Mouse (Mus musculus) limb, embryonic 15.5 days (tissue): ENCODE results near the gene Irgc1. TPM values are rescaled to one million over a fixed set of nuclear protein-coding genes. Genes with fewer than 3 reads are reported as not detected.
A peak's percentile ranks its signal among the peaks of the same experiment; 100 is the strongest.

Experiments
- ATAC-seq: fragments of 200-750 bp; cut with Nextera tagmentation; 2 replicates; pipeline ENCODE4 v1.8.0; 2017; ENCODE audit warnings: low read depth, moderate TSS enrichment; ENCODE audit not compliant: insufficient number of reproducible peaks, low FRiP score, low TSS enrichment
- H3K27ac ChIP-seq: fragments of 300-500 bp; sonication (generic); 2 replicates; pipeline ENCODE4 v1.5.1; 2015; ENCODE audit warnings: moderate library complexity, mild to moderate bottlenecking, inconsistent platforms
- H3K27me3 ChIP-seq: fragments of 300-500 bp; sonication (generic); 2 replicates; pipeline ENCODE4 v1.6.1; 2015; ENCODE audit warnings: inconsistent platforms
- H3K36me3 ChIP-seq: fragments of 300-500 bp; sonication (generic); 2 replicates; pipeline ENCODE4 v1.6.1; 2015; ENCODE audit warnings: inconsistent platforms
- H3K4me1 ChIP-seq: fragments of 300-500 bp; sonication (generic); 2 replicates; pipeline ENCODE4 v1.6.1; 2015; ENCODE audit warnings: inconsistent platforms
- H3K4me2 ChIP-seq: fragments of 300-500 bp; sonication (generic); 2 replicates; pipeline ENCODE4 v1.6.1; 2015; ENCODE audit warnings: mild to moderate bottlenecking, inconsistent platforms
- H3K4me3 ChIP-seq: fragments of 300-500 bp; sonication (generic); 2 replicates; pipeline ENCODE4 v1.5.1; 2015; ENCODE audit warnings: mild to moderate bottlenecking, inconsistent platforms
- H3K9ac ChIP-seq: fragments of 300-500 bp; sonication (generic); 2 replicates; pipeline ENCODE4 v1.6.1; 2015; ENCODE audit warnings: inconsistent platforms
- H3K9me3 ChIP-seq: fragments of 300-500 bp; sonication (generic); 2 replicates; pipeline ENCODE4 v1.6.1; 2016; ENCODE audit warnings: inconsistent platforms
- WGBS: fragments of 180-500 bp; shearing (Covaris S2); methylation state at CpG from one replicate; pipeline ENCODE4 v1.1.7; 2015; 5-methylcytosine and 5-hydroxymethylcytosine counted together
- polyA plus RNA-seq: library from polyadenylated mRNA; unstranded; fragments of >200 nt; fragmentation: Nextera tagmentation; extraction: Ambion mirVana; gene quantifications from 2 replicates; pipeline ENCODE4 v1.2.1, GENCODE M21; 2015

The Irgc1 gene
- polyA plus RNA-seq, 1 experiment from 2014 or later: 0.17 TPM

- WGBS: 56% methylated on average over 14 of the region's 14 CpGs
- Histone ChIP-seq H3K4me2 (no peak overlapping the region), H3K27me3 (no peaks in the 10 kb centered on the region), H3K9me3 (no peaks in the 10 kb centered on the region), H3K36me3 (no peaks in the 10 kb centered on the region), H3K4me1 (0 out of 2 replicates have a peak, but pooled peaks cover 2% of the 10 kb centered on the region), H3K9ac (no peak overlapping the region), H3K4me3 (no peak overlapping the region), H3K27ac (no peak overlapping the region)
- ATAC-seq: no peak
Observed at GRCm38 (mm10) chr7:24448782-24449517, 3.1 kb downstream of the Irgc1 start.

- H3K4me2 ChIP-seq: no peak overlapping the region
- H3K4me3 ChIP-seq: no peak overlapping the region
- WGBS: 66% methylated on average over 7 of the region's 7 CpGs
- H3K36me3 ChIP-seq: no peaks in the 10 kb centered on the region
- no peak for ATAC-seq
- no peak overlapping the region for H3K9ac ChIP-seq
- H3K27ac ChIP-seq: no peak overlapping the region
- H3K4me1 ChIP-seq: 0 out of 2 replicates have a peak, but pooled peaks cover 2% of the 10 kb centered on the region
- H3K9me3 ChIP-seq: no peaks in the 10 kb centered on the region
- no peaks in the 10 kb centered on the region for H3K27me3 ChIP-seq
Observed at GRCm38 (mm10) chr7:24446697-24447340, 5.3 kb downstream of the Irgc1 start.

DNA sequence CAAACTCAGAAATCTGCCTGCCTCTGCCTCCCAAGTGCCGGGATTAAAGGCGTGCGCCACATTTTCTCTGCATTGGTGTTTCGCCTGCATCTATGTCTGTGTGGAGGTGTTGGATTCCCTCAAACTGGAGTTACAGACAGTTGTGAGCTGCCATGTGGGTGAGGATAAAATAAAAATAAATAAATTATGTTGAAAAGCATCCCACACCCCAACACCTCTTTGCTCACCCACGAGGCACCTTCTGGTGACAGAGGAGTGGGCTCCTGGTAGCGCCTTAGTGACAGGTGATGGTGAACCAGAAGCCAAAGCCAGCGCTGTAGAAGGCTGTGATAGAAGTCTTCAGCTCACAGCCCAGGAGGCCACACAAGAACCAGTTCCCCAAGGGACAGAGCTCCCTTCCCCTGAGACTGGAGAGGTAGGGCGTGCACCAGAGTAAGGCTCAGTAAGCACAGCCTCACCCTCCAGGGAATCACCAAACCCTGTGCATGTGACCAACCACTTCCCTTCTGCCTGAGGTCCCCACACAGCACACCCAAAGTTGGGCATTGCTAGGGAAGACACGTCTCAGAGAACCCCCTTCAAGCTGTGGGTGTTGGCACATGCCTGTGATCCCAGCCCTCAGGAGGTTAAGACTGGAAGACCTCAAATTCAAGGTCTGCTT is 6.7 kb downstream of the Irgc1 start:
- ATAC-seq: no peak
- Histone ChIP-seq H3K9ac (no peak overlapping the region), H3K4me1 (0 out of 2 replicates have a peak, but pooled peaks cover 2% of the 10 kb centered on the region), H3K9me3 (no peaks in the 10 kb centered on the region), H3K4me2 (no peak overlapping the region), H3K27me3 (no peaks in the 10 kb centered on the region), H3K36me3 (no peaks in the 10 kb centered on the region), H3K4me3 (no peak overlapping the region), H3K27ac (no peak overlapping the region)
- WGBS: 88% methylated on average over 9 of the region's 9 CpGs

DNA sequence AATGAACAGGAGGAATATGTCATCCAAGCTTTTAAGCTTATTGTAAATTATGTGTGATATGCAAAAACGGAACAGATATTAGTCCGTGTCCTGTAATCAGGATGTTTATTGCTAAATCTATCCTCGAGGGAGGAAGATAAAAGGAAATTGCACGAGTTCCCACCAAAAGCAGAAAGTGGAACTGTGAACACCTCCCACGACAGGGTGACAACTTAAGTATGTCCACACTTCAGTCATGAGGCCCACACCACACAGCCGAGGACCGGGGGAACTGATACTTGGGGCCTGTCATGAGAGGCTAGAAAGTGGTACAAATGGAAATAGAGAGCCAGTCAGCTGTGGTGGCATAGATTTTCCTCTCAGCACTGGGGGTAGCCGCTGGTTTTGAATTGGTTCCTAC is 9.8 kb downstream of the Irgc1 start:
- Histone ChIP-seq H3K27ac (no peak overlapping the region), H3K9me3 (no peaks in the 10 kb centered on the region), H3K4me2 (no peak overlapping the region), H3K4me3 (no peak overlapping the region), H3K9ac (no peak overlapping the region), H3K36me3 (no peaks in the 10 kb centered on the region), H3K4me1 (0 out of 2 replicates have a peak, but pooled peaks cover 3% of the 10 kb centered on the region), H3K27me3 (no peaks in the 10 kb centered on the region)
- no peak for ATAC-seq
- WGBS: 65% methylated on average over 8 of the region's 8 CpGs

DNA sequence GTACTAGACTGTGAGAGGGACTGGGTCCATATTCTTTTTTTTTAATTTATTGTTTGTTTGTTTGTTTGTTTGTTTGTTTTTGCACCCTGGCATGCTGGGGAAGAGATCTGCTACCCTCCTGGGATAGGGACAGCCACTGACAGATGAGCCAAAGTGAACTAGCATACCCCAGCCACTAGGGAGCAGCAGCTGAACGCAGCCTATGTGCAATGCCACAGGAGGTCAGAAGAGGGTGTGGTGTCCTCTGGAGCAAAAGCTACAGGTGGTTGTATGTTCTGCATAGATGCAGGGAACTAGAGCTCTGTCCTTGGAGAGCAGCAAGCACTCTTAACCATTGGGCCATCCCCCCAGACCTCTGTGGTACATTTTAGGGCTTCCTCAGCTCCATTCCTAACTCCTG is 10.3 kb downstream of the Irgc1 start:
- H3K4me3 ChIP-seq: no peak overlapping the region
- H3K27ac ChIP-seq: no peak overlapping the region
- H3K36me3 ChIP-seq: no peaks in the 10 kb centered on the region
- 0 out of 2 replicates have a peak, but pooled peaks cover 3% of the 10 kb centered on the region for H3K4me1 ChIP-seq
- H3K9me3 ChIP-seq: no peaks in the 10 kb centered on the region
- 6% methylated on average over 1 of the region's 1 CpGs for WGBS
- H3K4me2 ChIP-seq: no peak overlapping the region
- H3K27me3 ChIP-seq: no peaks in the 10 kb centered on the region
- no peak overlapping the region for H3K9ac ChIP-seq
- no peak for ATAC-seq

GRCm38 (mm10) chr7:24439891-24440290 is 12.2 kb downstream of the Irgc1 start:
- no peak overlapping the region for H3K4me3 ChIP-seq
- no peaks in the 10 kb centered on the region for H3K9me3 ChIP-seq
- 0 out of 2 replicates have a peak, but pooled peaks cover 2% of the 10 kb centered on the region for H3K4me1 ChIP-seq
- no peak overlapping the region for H3K4me2 ChIP-seq
- no peaks in the 10 kb centered on the region for H3K36me3 ChIP-seq
- ATAC-seq: no peak
- no peaks in the 10 kb centered on the region for H3K27me3 ChIP-seq
- H3K9ac ChIP-seq: no peak overlapping the region
- no peak overlapping the region for H3K27ac ChIP-seq
- WGBS: 77% methylated on average over 7 of the region's 7 CpGs

DNA sequence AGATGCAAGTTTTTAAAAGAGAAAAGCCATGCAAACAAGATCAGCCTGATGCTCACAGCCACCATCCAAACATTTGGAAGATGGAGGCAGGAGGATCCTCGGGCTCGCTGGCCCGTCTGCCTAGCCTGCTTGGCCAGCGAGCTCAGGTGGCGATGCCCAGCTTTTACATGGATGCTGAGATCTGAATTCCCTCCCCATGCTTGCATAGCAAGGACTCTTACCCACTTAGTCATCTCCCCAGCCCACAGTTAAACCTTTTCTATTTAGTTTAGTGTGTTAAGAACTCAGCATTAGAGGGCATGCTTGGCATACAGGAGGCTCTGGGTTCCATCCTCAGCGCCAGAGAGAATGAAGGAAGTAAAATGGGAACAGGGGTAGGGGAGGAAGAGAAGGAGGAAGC is 12.9 kb downstream of the Irgc1 start:
- 76% methylated on average over 6 of the region's 6 CpGs for WGBS
- ATAC-seq: no peak

DNA sequence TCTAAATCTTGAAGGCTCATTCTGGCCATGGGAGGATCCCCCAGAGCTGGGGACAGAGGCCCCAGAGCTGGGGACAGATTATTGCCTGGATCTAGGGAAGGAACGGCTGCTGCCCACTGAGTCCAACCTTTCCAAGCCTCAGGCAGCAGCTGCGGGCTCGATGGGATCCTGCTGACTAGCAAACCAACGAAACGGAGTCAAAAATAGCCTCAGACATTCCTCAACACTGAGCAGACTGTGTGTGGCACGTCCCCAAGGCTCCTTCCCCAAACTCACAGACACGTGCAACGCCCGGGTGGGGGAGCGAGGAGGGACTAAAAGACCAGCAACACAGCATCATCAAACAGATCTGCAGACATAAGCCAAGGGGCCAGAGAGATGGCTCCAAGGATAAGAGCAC is 14.1 kb downstream of the Irgc1 start:
- Histone ChIP-seq H3K4me1 (0 out of 2 replicates have a peak, but pooled peaks cover 2% of the 10 kb centered on the region), H3K27ac (no peak overlapping the region), H3K4me3 (no peak overlapping the region), H3K27me3 (peaks cover 11% of the 10 kb centered on the region), H3K36me3 (no peaks in the 10 kb centered on the region), H3K9ac (no peak overlapping the region), H3K4me2 (no peak overlapping the region), H3K9me3 (no peaks in the 10 kb centered on the region; the same call in 1 of the 2 replicates)
- peak; percentile 32; the same call in 1 of the 2 replicates for ATAC-seq
- WGBS: 56% methylated on average over 10 of the region's 10 CpGs

More for the DNA sequence above, 12.9 kb downstream of the Irgc1 start:
- no peak overlapping the region for H3K9ac ChIP-seq
- H3K36me3 ChIP-seq: no peaks in the 10 kb centered on the region
- H3K4me3 ChIP-seq: no peak overlapping the region
- H3K4me2 ChIP-seq: no peak overlapping the region
- H3K27me3 ChIP-seq: 0 out of 2 replicates have a peak, but pooled peaks cover under 1% of the 10 kb centered on the region
- H3K27ac ChIP-seq: no peak overlapping the region
- H3K4me1 ChIP-seq: 0 out of 2 replicates have a peak, but pooled peaks cover 2% of the 10 kb centered on the region
- H3K9me3 ChIP-seq: no peaks in the 10 kb centered on the region

DNA sequence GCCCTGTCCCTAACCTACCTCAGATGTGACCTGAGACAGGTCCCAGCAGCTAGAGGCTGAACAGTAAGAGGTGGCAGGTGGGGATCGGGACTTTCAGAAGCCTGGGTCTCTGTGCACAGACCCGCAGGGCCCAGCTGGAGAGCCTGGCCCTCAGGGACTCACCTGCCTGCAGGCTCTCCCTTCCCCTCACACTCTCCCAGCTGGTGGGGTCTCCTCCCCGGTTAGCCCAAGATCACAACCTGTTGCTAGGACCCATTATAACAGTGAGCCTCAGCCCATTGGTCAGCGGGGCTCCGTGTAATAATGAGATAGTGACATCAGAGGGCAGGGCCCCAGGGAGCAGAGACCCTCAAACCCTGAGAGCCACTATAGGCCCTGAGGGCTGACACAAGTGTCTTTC is 16.8 kb downstream of the Irgc1 start:
- Histone ChIP-seq H3K4me2 (no peak overlapping the region), H3K27me3 (peaks cover 22% of the 10 kb centered on the region), H3K9me3 (no peaks in the 10 kb centered on the region; the same call in 1 of the 2 replicates), H3K9ac (no peak overlapping the region), H3K4me1 (0 out of 2 replicates have a peak, but pooled peaks cover 2% of the 10 kb centered on the region), H3K27ac (no peak overlapping the region), H3K4me3 (no peak overlapping the region), H3K36me3 (no peaks in the 10 kb centered on the region)
- WGBS: 74% methylated on average over 5 of the region's 5 CpGs
- no peak for ATAC-seq

- Histone ChIP-seq H3K4me3 (no peak overlapping the region), H3K9ac (no peak overlapping the region), H3K27me3 (peaks cover 22% of the 10 kb centered on the region), H3K9me3 (no peaks in the 10 kb centered on the region; the same call in 1 of the 2 replicates), H3K27ac (no peak overlapping the region), H3K36me3 (no peaks in the 10 kb centered on the region), H3K4me1 (0 out of 2 replicates have a peak, but pooled peaks cover 6% of the 10 kb centered on the region), H3K4me2 (no peak overlapping the region)
- no peak for ATAC-seq
- 57% methylated on average over 11 of the region's 11 CpGs for WGBS
Observed at GRCm38 (mm10) chr7:24431713-24432112, 20.4 kb downstream of the Irgc1 start.

- Histone ChIP-seq H3K27me3 (peaks cover 22% of the 10 kb centered on the region), H3K36me3 (no peaks in the 10 kb centered on the region), H3K9me3 (no peaks in the 10 kb centered on the region; the same call in 1 of the 2 replicates), H3K9ac (no peak overlapping the region), H3K27ac (no peak overlapping the region), H3K4me1 (0 out of 2 replicates have a peak, but pooled peaks cover 6% of the 10 kb centered on the region), H3K4me3 (no peak overlapping the region), H3K4me2 (no peak overlapping the region)
- no peak for ATAC-seq
- WGBS: 94% methylated on average over 15 of the region's 15 CpGs
Observed at GRCm38 (mm10) chr7:24430551-24431345, 21.3 kb downstream of the Irgc1 start.
